Mouse (Mus musculus) urinary bladder, postnatal 36 days (tissue): ENCODE results near the gene Rpl15.
A peak's percentile ranks its signal among the peaks of the same experiment; 100 is the strongest.
"Not testable (repeated sequence)": the region's sequence is repeated elsewhere in the genome, so short reads cannot be mapped to it uniquely, and the experiment has no call there.

Source experiments
- DNase-seq, 2 experiments: peaks; one replicate each; pipeline ENCODE4 v3.0.0; 2022; ENCODE audit warnings: low spot score in 2 of 2, mixed read lengths in 1 of 2

Rpl15 gene

DNA sequence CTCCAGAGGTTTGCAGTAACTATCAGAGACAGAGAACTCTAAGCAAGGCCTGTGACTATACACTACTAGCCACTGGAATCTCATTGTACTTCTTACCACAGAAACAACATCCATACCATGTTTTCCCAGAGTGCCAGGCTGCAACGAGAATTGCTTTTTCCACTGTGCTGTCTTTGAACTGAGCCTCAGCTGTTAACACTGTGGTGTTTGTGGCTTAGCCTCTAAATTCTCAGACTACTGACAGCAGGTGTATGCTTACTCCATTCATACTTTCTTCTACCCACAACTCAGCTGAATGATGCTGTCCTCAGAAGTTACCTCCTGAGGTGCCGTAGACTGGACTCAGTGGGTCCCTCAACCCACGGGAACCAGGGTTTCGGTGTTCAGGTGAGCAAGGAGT, 29.4 kb downstream of the Rpl15 start:
- no peak for DNase-seq

GRCm38 (mm10) chr14:18240132-18240531, 31.1 kb downstream of the Rpl15 start:
- DNase-seq: no peak

- DNase-seq: peak; percentile 97 to 99
Measured at GRCm38 (mm10) chr14:18238750-18239731, 32.1 kb downstream of the Rpl15 start, which contains the start of gene Nr1d2. TSS of gene Nr1d2 (minus strand) at chr14:18239127.

DNA sequence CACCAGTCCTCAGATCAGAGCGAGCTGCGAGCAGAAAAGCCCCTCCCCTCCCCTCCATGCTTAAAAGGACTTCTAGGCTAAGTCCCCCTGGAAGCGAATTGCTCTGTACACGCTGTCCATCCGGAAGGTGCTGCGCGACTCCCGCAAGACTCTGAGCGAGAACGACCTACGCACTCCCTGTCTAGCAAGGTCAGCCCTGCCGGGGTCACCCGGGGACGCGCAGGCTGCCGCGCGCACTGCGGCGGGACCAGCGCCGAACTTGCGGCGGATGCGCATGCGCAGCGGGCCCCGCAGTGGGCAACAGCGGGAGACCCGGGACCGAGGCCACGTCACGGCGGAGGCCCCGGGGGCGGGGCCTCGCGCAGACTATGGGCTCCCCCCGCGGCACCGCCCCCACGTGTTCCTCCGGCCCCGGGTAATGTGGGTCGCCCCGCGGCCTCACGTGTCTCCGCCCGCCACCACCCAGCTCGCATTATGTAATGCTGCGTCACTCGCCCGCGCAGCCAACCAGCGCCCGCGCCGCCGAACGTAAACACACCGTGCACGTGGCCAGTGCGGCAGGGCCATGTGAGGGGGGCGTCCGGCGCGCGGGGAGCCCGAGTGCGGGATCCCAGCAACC, 33.0 kb downstream of the Rpl15 start:
- peak; percentile 97 to 98 for DNase-seq

- DNase-seq: no peak
Measured at GRCm38 (mm10) chr14:18237381-18237780, 33.8 kb downstream of the Rpl15 start.

GRCm38 (mm10) chr14:18236496-18237235, 34.5 kb downstream of the Rpl15 start:
- DNase-seq: not testable (repeated sequence)

DNA sequence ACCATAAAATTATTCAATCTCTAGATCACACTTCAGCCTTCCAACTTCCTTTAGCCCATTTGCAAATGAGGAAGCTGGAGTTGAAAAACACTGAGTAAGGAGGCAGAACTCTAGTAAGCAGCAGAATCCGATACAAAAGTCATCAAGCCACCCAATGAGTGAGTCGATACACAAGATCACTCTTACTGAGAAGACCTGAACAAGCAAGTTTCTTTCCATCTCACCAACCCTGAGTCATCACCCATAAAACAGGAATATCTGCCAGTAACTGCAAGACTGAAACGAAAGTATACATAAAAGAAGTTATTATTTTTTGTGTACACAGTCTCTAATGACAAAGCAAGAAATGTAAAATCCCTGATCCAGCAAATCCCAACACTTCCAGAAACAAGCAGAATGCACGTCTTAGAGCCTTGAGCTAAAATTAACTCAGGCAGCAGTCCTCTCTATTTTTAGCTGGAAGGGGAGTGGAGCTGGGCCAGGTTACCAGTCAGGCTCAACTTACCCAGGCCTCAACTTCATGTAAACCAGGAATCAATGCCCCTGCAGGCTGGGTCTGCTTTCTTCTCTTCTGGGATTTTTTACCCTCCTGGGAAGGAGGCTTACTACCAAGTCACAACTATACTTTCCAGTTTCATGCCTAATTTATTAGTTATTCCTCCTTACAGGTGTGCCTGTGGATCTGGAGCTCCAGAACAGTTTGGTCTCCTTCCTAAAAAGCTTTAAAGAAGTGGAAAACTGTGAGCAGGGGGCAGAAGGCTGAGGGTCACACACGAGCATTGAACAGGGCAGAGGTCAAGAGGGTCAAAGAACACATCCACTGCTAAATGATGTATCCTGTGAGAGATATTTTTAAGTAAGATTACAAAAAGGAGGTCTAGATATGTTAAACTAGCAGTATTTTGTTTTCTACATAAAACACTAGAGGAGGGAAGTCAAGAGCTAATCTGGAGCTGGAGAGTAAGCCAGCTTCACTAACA, 36.9 kb downstream of the Rpl15 start:
- no peak for DNase-seq

DNA sequence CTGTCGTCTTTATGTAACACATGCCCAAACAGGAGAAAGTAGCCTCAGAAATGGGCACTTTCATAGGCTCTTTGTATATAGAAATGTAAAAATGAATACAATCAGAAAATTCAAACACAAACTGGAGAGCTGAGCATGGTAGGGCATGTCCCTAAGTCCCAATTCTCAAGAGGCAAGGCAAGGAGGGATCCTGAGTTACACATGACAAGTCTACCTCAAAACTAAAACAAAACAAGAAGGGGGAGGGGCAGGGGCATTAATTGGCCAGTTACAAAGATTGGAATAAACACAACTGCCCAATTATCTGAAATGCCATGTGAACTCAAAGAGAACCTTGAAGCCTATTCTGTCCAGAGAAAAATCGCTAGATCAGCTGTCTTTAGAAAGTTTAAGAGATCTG, 38.1 kb downstream of the Rpl15 start:
- no peak for DNase-seq

- DNase-seq: not testable (repeated sequence)
Measured at GRCm38 (mm10) chr14:18231866-18232265, 39.3 kb downstream of the Rpl15 start.

GRCm38 (mm10) chr14:18229751-18230150, 41.4 kb downstream of the Rpl15 start:
- not testable (repeated sequence) for DNase-seq

GRCm38 (mm10) chr14:18226181-18226580, 45.0 kb downstream of the Rpl15 start:
- DNase-seq: not testable (repeated sequence)

GRCm38 (mm10) chr14:18225431-18225830, 45.8 kb downstream of the Rpl15 start:
- not testable (repeated sequence) for DNase-seq

DNA sequence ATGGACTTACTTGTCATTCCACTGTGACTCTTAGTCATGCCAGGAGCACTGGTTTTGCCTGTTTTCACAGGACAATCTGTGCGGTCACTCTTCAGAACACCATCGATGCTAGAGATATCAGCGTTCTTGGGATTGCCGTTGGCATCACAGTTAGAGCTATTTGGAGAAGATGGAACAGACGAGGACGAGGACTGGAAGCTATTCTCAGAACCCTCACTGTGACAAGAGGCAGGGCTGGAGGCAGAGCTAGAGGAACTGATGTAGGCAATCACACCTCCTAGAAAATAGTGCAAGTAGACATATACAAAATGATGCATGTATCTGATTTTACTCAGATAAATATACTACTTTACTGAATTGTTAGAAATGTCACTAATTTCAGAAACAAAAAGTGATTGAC, 49.2 kb downstream of the Rpl15 start:
- DNase-seq: no peak
